In genomic region chr13:95176399-95176798, GRCm38 (mm10) we compare ENCODE assay signal across 18 mouse cellular contexts.
DNase-seq lines count a peak whose midpoint lies in the region; ATAC-seq and TF ChIP-seq lines count a peak whose summit lies in the region.
"Had no signal": no experiment of that assay in that cellular context is flagged by ENCODE, and none has a peak within 500 bp of the region (broad histone marks: within the 10 kb centered on the region; RNA-seq: fewer than 3 reads in every experiment).

No protein-coding gene starts in this region.

- TF ChIP-seq CTCF in cortical plate, adult 2 months (IDR thresholded peaks at IDR 0.05; ENCODE audit: extremely low read depth, insufficient read depth, low read length), result no peak

- 54% methylated on average over 5 of the region's 5 CpGs for WGBS in hindbrain, embryonic 16.5 days
- 72% methylated on average over 5 of the region's 5 CpGs for WGBS in hindbrain, embryonic 12.5 days
- 85% methylated on average over 5 of the region's 5 CpGs for WGBS in midbrain, embryonic 11.5 days
- WGBS in midbrain, embryonic 16.5 days, result 67% methylated on average over 5 of the region's 5 CpGs

- H3K27me3 ChIP-seq in hindbrain, embryonic 16.5 days (replicated peaks; ENCODE audit: control insufficient read depth, insufficient read depth, low read length), result no peaks in the 10 kb centered on the region
- H3K27me3 ChIP-seq in hindbrain, embryonic 12.5 days, result no peaks in the 10 kb centered on the region
- no peaks in the 10 kb centered on the region for H3K27me3 ChIP-seq in midbrain, embryonic 11.5 days (ENCODE audit: control insufficient read depth, insufficient read depth, low read length)
- H3K27me3 ChIP-seq in midbrain, embryonic 16.5 days (ENCODE audit: control insufficient read depth, insufficient read depth, low read depth, low read length), result no peaks in the 10 kb centered on the region
- H3K27me3 ChIP-seq: limb, embryonic 15.5 days; midbrain, embryonic 13.5 days; neural tube, embryonic 13.5 days had no signal

- H3K4me1 ChIP-seq in hindbrain, embryonic 16.5 days (ENCODE audit: control insufficient read depth, insufficient read depth, low read depth, low read length), result no peaks in the 10 kb centered on the region
- H3K4me1 ChIP-seq in hindbrain, embryonic 12.5 days, result no peaks in the 10 kb centered on the region
- H3K4me1 ChIP-seq in midbrain, embryonic 11.5 days (ENCODE audit: control insufficient read depth, insufficient read depth, low read length), result no peaks in the 10 kb centered on the region
- no peaks in the 10 kb centered on the region for H3K4me1 ChIP-seq in midbrain, embryonic 16.5 days (ENCODE audit: control insufficient read depth, insufficient read depth, low read length)
- H3K4me1 ChIP-seq in cortical plate, adult 2 months (ENCODE audit: control insufficient read depth, insufficient read depth, low read length), result peaks cover 17% of the 10 kb centered on the region
- H3K4me1 ChIP-seq: limb, embryonic 15.5 days had no signal

- no peaks in the 10 kb centered on the region for H3K9me3 ChIP-seq in hindbrain, embryonic 16.5 days (ENCODE audit: control insufficient read depth, low read length)
- H3K9me3 ChIP-seq in hindbrain, embryonic 12.5 days (replicated peaks), result no peaks in the 10 kb centered on the region
- no peaks in the 10 kb centered on the region for H3K9me3 ChIP-seq in midbrain, embryonic 11.5 days (ENCODE audit: control insufficient read depth, low read length)
- H3K9me3 ChIP-seq in midbrain, embryonic 16.5 days (replicated peaks; ENCODE audit: control insufficient read depth, low read length, poor library complexity, severe bottlenecking), result no peaks in the 10 kb centered on the region
- H3K9me3 ChIP-seq: limb, embryonic 15.5 days; midbrain, embryonic 13.5 days; neural tube, embryonic 13.5 days had no signal

- H3K4me3 ChIP-seq in hindbrain, embryonic 16.5 days (ENCODE audit: low read length), result no peak overlapping the region
- H3K4me3 ChIP-seq in hindbrain, embryonic 12.5 days, result no peak overlapping the region
- no peak overlapping the region for H3K4me3 ChIP-seq in midbrain, embryonic 11.5 days (ENCODE audit: low read depth, low read length)
- no peak overlapping the region for H3K4me3 ChIP-seq in midbrain, embryonic 16.5 days (ENCODE audit: low read depth, low read length)
- no peak overlapping the region for H3K4me3 ChIP-seq in cortical plate, adult 2 months (ENCODE audit: insufficient read depth, low read length)
- H3K4me3 ChIP-seq: limb, embryonic 15.5 days; midbrain, embryonic 13.5 days; neural tube, embryonic 13.5 days had no signal

- H3K4me2 ChIP-seq in hindbrain, embryonic 16.5 days (ENCODE audit: low read length), result no peak overlapping the region
- H3K4me2 ChIP-seq in hindbrain, embryonic 12.5 days (replicated peaks), result no peak overlapping the region
- no peak overlapping the region for H3K4me2 ChIP-seq in midbrain, embryonic 11.5 days
- H3K4me2 ChIP-seq in midbrain, embryonic 16.5 days (ENCODE audit: low read length), result no peak overlapping the region
- H3K4me2 ChIP-seq: limb, embryonic 15.5 days; midbrain, embryonic 13.5 days; neural tube, embryonic 13.5 days had no signal

- no peak overlapping the region for H3K9ac ChIP-seq in hindbrain, embryonic 16.5 days (ENCODE audit: low read depth, low read length)
- H3K9ac ChIP-seq in hindbrain, embryonic 12.5 days, result no peak overlapping the region
- H3K9ac ChIP-seq in midbrain, embryonic 11.5 days (ENCODE audit: low read length), result no peak overlapping the region
- no peak overlapping the region for H3K9ac ChIP-seq in midbrain, embryonic 16.5 days (ENCODE audit: low read depth, low read length)
- H3K9ac ChIP-seq: limb, embryonic 15.5 days; midbrain, embryonic 13.5 days; neural tube, embryonic 13.5 days had no signal

- peak; percentile 62 to 73 for DNase-seq in cerebellum, postnatal 14 days
- peak; percentile 33 for DNase-seq in midbrain, embryonic 11.5 days (ENCODE audit: low spot score, missing footprints)
- no peak for DNase-seq in urinary bladder, adult 2 months (ENCODE audit: low spot score)
- DNase-seq: B cell, adult 2 months; cerebellum, adult 2 months; heart, postnatal 36 days; lung, adult 18-20 months; lung, postnatal 4 days; thymus, adult 18-20 months had no signal

- no peaks in the 10 kb centered on the region for H3K36me3 ChIP-seq in hindbrain, embryonic 16.5 days (ENCODE audit: control insufficient read depth, insufficient read depth, low read length)
- no peaks in the 10 kb centered on the region for H3K36me3 ChIP-seq in hindbrain, embryonic 12.5 days
- H3K36me3 ChIP-seq in midbrain, embryonic 11.5 days (ENCODE audit: control insufficient read depth, insufficient read depth, low read length), result no peaks in the 10 kb centered on the region
- no peaks in the 10 kb centered on the region for H3K36me3 ChIP-seq in midbrain, embryonic 16.5 days (ENCODE audit: control insufficient read depth, insufficient read depth, low read length)
- H3K36me3 ChIP-seq: limb, embryonic 15.5 days; midbrain, embryonic 13.5 days; neural tube, embryonic 13.5 days had no signal

- no peak for TF ChIP-seq POLR2A in cortical plate, adult 2 months (IDR thresholded peaks at IDR 0.05; ENCODE audit: extremely low read depth, insufficient read depth, low read length)

- no peak overlapping the region for H3K27ac ChIP-seq in hindbrain, embryonic 16.5 days (ENCODE audit: low read depth, low read length)
- H3K27ac ChIP-seq in hindbrain, embryonic 12.5 days, result no peak overlapping the region
- no peak overlapping the region for H3K27ac ChIP-seq in midbrain, embryonic 11.5 days (ENCODE audit: low read depth, low read length)
- no peak overlapping the region for H3K27ac ChIP-seq in midbrain, embryonic 16.5 days (ENCODE audit: low read length)
- 0 out of 2 replicates have a peak overlapping the region, but pooled peaks have one; percentile 79 for H3K27ac ChIP-seq in cortical plate, adult 2 months (ENCODE audit: insufficient read depth, low read length)
- H3K27ac ChIP-seq: kidney, postnatal 0 days; limb, embryonic 15.5 days; midbrain, embryonic 13.5 days; neural tube, embryonic 13.5 days had no signal

- no peak for ATAC-seq in cerebellum, adult (ENCODE audit: insufficient number of reproducible peaks, low FRiP score, low TSS enrichment)
- ATAC-seq in hindbrain, embryonic 16.5 days, result peak; percentile 61
- no peak for ATAC-seq in hindbrain, embryonic 12.5 days (ENCODE audit: low FRiP score)
- ATAC-seq in midbrain, embryonic 11.5 days (ENCODE audit: low FRiP score), result no peak
- ATAC-seq in midbrain, embryonic 16.5 days, result no peak
- ATAC-seq: midbrain, embryonic 13.5 days had no signal
